Mouse (Mus musculus): Measurements from ENCODE around the gene Ccdc28b. TPM values are rescaled to one million over a fixed set of nuclear protein-coding genes. Genes with fewer than 3 reads are reported as not detected.
A peak's percentile ranks its signal among the peaks of the same experiment; 100 is the strongest.

The Ccdc28b gene
- total and polyA plus RNA-seq, 3 experiments, result 18.3 to 29.1 TPM; not detected in 1

DNA sequence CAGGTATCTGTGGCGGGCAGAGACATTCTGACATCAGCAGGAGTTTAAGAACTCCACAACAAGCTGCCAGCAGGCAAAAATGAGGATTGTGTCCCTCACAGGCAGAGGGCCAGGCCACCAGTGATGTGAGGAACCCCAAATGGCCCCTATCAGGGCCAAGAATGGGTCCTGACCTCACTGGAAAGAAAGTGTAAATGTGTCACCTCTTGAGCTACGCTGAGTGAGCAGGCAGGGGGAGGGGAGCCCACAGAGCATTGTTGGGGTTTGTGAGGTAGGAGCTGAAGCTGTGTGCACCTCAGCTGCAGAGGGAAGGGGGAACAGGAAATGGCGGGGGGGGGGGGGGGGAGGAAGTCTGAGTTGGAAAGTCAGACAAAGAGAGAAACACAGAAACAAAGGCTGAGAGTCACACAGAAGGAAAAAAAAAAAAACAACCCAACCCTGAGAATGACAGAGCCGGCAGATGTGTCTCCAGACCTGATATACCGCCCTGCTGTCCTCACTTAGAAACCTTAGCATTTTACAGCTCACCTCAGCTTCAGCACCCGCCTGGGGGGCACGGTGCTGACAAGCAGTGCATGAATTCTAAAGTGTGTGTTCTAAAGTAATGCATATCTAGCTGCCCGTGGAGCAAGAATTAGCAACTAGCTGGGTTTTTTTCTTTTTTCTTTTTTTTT, 48.4 kb downstream of the Ccdc28b start:
- peak overlapping the region; percentile 1 for H3K9ac ChIP-seq (ENCODE audit: control insufficient read depth, low read depth, low read length, poor library complexity, severe bottlenecking)
- DNase-seq (ENCODE audit: low read depth, low spot score), result peak; percentile 72
- no peaks in the 10 kb centered on the region for H3K27me3 ChIP-seq (ENCODE audit: control insufficient read depth in 1 of 2, insufficient read depth in 2 of 2, low read length in 2 of 2)
- H3K4me1 ChIP-seq (ENCODE audit: control insufficient read depth in 1 of 2, insufficient read depth in 2 of 2, low read length in 2 of 2), result peaks cover 0 to 20% of the 10 kb centered on the region in 2 experiments; a peak in 3 of 4 replicates
- H3K4me3 ChIP-seq (ENCODE audit: control insufficient read depth in 1 of 2, insufficient read depth in 1 of 2, low read depth in 2 of 2, low read length in 2 of 2), result peak overlapping the region; percentile 22 to 77
- 0 out of 2 replicates have a peak overlapping the region, but pooled peaks have one; percentile 2 for H3K27ac ChIP-seq (ENCODE audit: control insufficient read depth, low read depth, low read length)
- TF ChIP-seq MXI1 (IDR thresholded peaks at IDR 0.05; ENCODE audit: low read depth, low read length) (no peak), TCF12 (IDR thresholded peaks at IDR 0.05; ENCODE audit: low read depth, low read length) (no peak), MEF2A (IDR thresholded peaks at IDR 0.05; ENCODE audit: extremely low read depth, insufficient replicate concordance, low read depth, low read length, poor library complexity, severe bottlenecking) (no peak), MAX (IDR thresholded peaks at IDR 0.05; ENCODE audit: low read length) (0 out of 2 replicates have a peak, but pooled peaks have one; percentile 15), RCOR1 (IDR thresholded peaks at IDR 0.05; ENCODE audit: low read depth, low read length) (no peak), MAZ (IDR thresholded peaks at IDR 0.05; ENCODE audit: low read depth, low read length) (0 out of 2 replicates have a peak, but pooled peaks have one; percentile 25), MYC (IDR thresholded peaks at IDR 0.05; ENCODE audit: low read depth, low read length) (no peak), POLR2A (IDR thresholded peaks at IDR 0.05; ENCODE audit: control insufficient read depth in 1 of 2, insufficient read depth in 1 of 2, low read depth in 1 of 2, low read length in 2 of 2, poor library complexity in 1 of 2) (no peak), KAT2A (conservative IDR thresholded peaks at IDR 0.05; ENCODE audit: low read depth, low read length) (no peak), GABPA (IDR thresholded peaks at IDR 0.05; ENCODE audit: low read depth, low read length) (no peak), ZNF384 (IDR thresholded peaks at IDR 0.05; ENCODE audit: low read depth, low read length) (peak; percentile 79), USF2 (IDR thresholded peaks at IDR 0.05; ENCODE audit: borderline replicate concordance in 1 of 2, insufficient read depth in 1 of 2, low read depth in 1 of 2, low read length in 2 of 2) (no peak), ETS1 (IDR thresholded peaks at IDR 0.05; ENCODE audit: low read depth, low read length) (peak; percentile 37; the same call in 1 of the 2 replicates), BHLHE40 (IDR thresholded peaks at IDR 0.05; ENCODE audit: borderline replicate concordance, low read depth, low read length) (no peak), CHD2 (IDR thresholded peaks at IDR 0.05; ENCODE audit: low read length) (no peak)
- no peaks in the 10 kb centered on the region for H3K9me3 ChIP-seq (replicated peaks; ENCODE audit: insufficient read depth, low read length)
- no peaks in the 10 kb centered on the region for H3K79me2 ChIP-seq (ENCODE audit: control insufficient read depth, insufficient read depth, low read length, poor library complexity)
- H3K36me3 ChIP-seq (ENCODE audit: control insufficient read depth in 1 of 2, insufficient read depth in 2 of 2, low read length in 2 of 2), result peaks cover 0 to 6% of the 10 kb centered on the region in 2 experiments; a peak in 2 of 4 replicates

GRCm38 (mm10) chr4:129573430-129573829, 50.3 kb downstream of the Ccdc28b start, which contains the start of gene Lck:
Gene Lck (minus strand): TSS chr4:129573641.
- H3K27me3 ChIP-seq (ENCODE audit: control insufficient read depth in 1 of 2, insufficient read depth in 2 of 2, low read length in 2 of 2), result no peaks in the 10 kb centered on the region; a peak in 1 of 4 replicates
- H3K4me1 ChIP-seq (ENCODE audit: control insufficient read depth in 1 of 2, insufficient read depth in 2 of 2, low read length in 2 of 2), result peaks cover 0 to 15% of the 10 kb centered on the region in 2 experiments; a peak in 3 of 4 replicates
- no peak within 1 kb of the TSS for H3K9ac ChIP-seq (ENCODE audit: control insufficient read depth, low read depth, low read length, poor library complexity, severe bottlenecking)
- H3K79me2 ChIP-seq (ENCODE audit: control insufficient read depth, insufficient read depth, low read length, poor library complexity), result no peaks in the 10 kb centered on the region
- H3K36me3 ChIP-seq (ENCODE audit: control insufficient read depth in 1 of 2, insufficient read depth in 2 of 2, low read length in 2 of 2), result peaks cover 0 to 6% of the 10 kb centered on the region in 2 experiments; a peak in 2 of 4 replicates
- H3K9me3 ChIP-seq (replicated peaks; ENCODE audit: insufficient read depth, low read length), result no peaks in the 10 kb centered on the region
- no peak within 1 kb of the TSS for H3K4me3 ChIP-seq (ENCODE audit: control insufficient read depth in 1 of 2, insufficient read depth in 1 of 2, low read depth in 2 of 2, low read length in 2 of 2)
- DNase-seq (ENCODE audit: low read depth, low spot score), result no peak
- no peak for TF ChIP-seq MAZ (IDR thresholded peaks at IDR 0.05; ENCODE audit: low read depth, low read length)
- TF ChIP-seq NRF1 (IDR thresholded peaks at IDR 0.05; ENCODE audit: insufficient read depth, low read depth, low read length, poor library complexity, severe bottlenecking), result no peak
- no peak for TF ChIP-seq POLR2A (IDR thresholded peaks at IDR 0.05; ENCODE audit: control insufficient read depth in 1 of 2, insufficient read depth in 1 of 2, low read depth in 1 of 2, low read length in 2 of 2, poor library complexity in 1 of 2)
- no peak for TF ChIP-seq ELF1 (IDR thresholded peaks at IDR 0.05; ENCODE audit: low read depth, low read length)
- no peak for TF ChIP-seq ZC3H11A (IDR thresholded peaks at IDR 0.05; ENCODE audit: low read depth, low read length)
- no peak for TF ChIP-seq GABPA (IDR thresholded peaks at IDR 0.05; ENCODE audit: low read depth, low read length)
- no peak for TF ChIP-seq SIN3A (IDR thresholded peaks at IDR 0.05; ENCODE audit: low read length)
- no peak for TF ChIP-seq POLR2AphosphoS2 (IDR thresholded peaks at IDR 0.05; ENCODE audit: low read length)
- TF ChIP-seq MEF2A (IDR thresholded peaks at IDR 0.05; ENCODE audit: extremely low read depth, insufficient replicate concordance, low read depth, low read length, poor library complexity, severe bottlenecking), result no peak
- H3K27ac ChIP-seq (ENCODE audit: control insufficient read depth, low read depth, low read length), result no peak within 1 kb of the TSS

Measured in MEL (cell line).